Mouse (Mus musculus) limb, embryonic 14.5 days (tissue): ENCODE data around the gene Ranbp6. TPM values are rescaled to one million over a fixed set of nuclear protein-coding genes. Genes with fewer than 3 reads are reported as not detected.

Experiments
- ATAC-seq: fragments of 200-750 bp; cut with Nextera tagmentation; 2 replicates; pipeline ENCODE4 v1.8.0; 2017; ENCODE audit warnings: low read depth, moderate number of reproducible peaks, moderate TSS enrichment; ENCODE audit not compliant: low FRiP score
- DNase-seq: peaks from one replicate; pipeline ENCODE4 v3.0.0-alpha.2; 2015; ENCODE audit warnings: low spot score
- H3K27ac ChIP-seq: fragments of 300-500 bp; sonication (generic); replicated peaks from 2 replicates; pipeline ENCODE4 v1.5.1; 2014; ENCODE audit warnings: low read depth, mild to moderate bottlenecking, low read length, moderate library complexity, mixed read lengths
- H3K27me3 ChIP-seq: fragments of 300-500 bp; sonication (generic); 2 replicates; pipeline ENCODE4 v1.6.1; 2014; ENCODE audit warnings: low read length, mixed read lengths; ENCODE audit not compliant: control insufficient read depth, insufficient read depth
- H3K36me3 ChIP-seq: fragments of 300-500 bp; sonication (generic); 2 replicates; pipeline ENCODE4 v1.6.1; 2014; ENCODE audit warnings: mild to moderate bottlenecking, low read length, moderate library complexity, mixed read lengths; ENCODE audit not compliant: control insufficient read depth, insufficient read depth
- H3K4me1 ChIP-seq: fragments of 300-500 bp; sonication (generic); 2 replicates; pipeline ENCODE4 v1.6.1; 2014; ENCODE audit warnings: antibody characterized with exemption, low read length, mixed read lengths; ENCODE audit not compliant: control insufficient read depth, insufficient read depth
- H3K4me2 ChIP-seq: fragments of 300-500 bp; sonication (generic); replicated peaks from 2 replicates; pipeline ENCODE4 v1.6.1; 2014; ENCODE audit warnings: low read depth, mild to moderate bottlenecking, low read length, moderate library complexity; ENCODE audit not compliant: severe bottlenecking
- H3K4me3 ChIP-seq: fragments of 300-500 bp; sonication (generic); replicated peaks from 2 replicates; pipeline ENCODE4 v1.5.1; 2014; ENCODE audit warnings: low read length
- H3K9ac ChIP-seq: fragments of 300-500 bp; sonication (generic); 2 replicates; pipeline ENCODE4 v1.6.1; 2014; ENCODE audit warnings: mild to moderate bottlenecking, low read depth, low read length, moderate library complexity; ENCODE audit not compliant: severe bottlenecking
- H3K9me3 ChIP-seq: fragments of 300-500 bp; sonication (generic); 2 replicates; pipeline ENCODE4 v1.6.1; 2016; ENCODE audit warnings: low read length; ENCODE audit not compliant: control insufficient read depth
- POLR2A ChIP-seq: fragments of 200-500 bp; IDR thresholded peaks from 2 replicates; pipeline ENCODE4 v1.8.0; 2012; ENCODE audit warnings: inconsistent platforms, mild to moderate bottlenecking, moderate library complexity, borderline replicate concordance; ENCODE audit not compliant: insufficient read depth, insufficient read length; ENCODE audit errors: extremely low read depth
- WGBS: fragments of 180-500 bp; shearing (Covaris S2); extraction: QIAGEN DNeasy Blood & Tissue Kit; methylation state at CpG from one replicate; pipeline ENCODE4 v1.1.7; 2014; 5-methylcytosine and 5-hydroxymethylcytosine counted together
- polyA plus RNA-seq, 2 experiments: library from polyadenylated mRNA; depleted of rRNA in 1 of 2; stranded (reverse) in 1 of 2; unstranded in 1 of 2; fragments of >200 nt; fragmentation: Nextera tagmentation in 1 of 2; extraction: Ambion mirVana in 1 of 2; gene quantifications; 2 replicates each; pipeline versions ENCODE4 v1.2.1 to v1.2.3; 2012 to 2014

Gene Ranbp6
- polyA plus RNA-seq, 2 experiments = 8.0 to 20.5 TPM

DNA sequence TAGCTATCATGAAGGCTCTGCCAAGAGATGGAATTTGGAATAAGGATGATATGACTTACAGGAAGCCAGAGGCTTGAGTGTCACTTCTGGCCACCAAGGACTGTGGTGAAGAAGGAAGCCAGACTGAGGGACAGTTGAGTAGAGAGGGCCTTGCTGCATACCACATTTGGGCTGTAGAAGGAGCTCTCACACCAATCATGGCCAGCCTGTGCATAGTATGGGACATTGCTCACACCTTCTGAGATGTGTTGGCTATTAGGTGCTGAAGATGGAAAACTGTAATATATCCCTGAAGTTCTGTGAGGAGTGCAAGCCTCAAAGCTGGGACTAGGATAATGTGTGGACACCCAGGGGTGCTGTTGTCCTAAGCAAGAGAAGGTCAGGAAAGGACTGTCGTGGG is 13.9 kb upstream of the Ranbp6 start:
- Histone ChIP-seq H3K4me3 (no peak overlapping the region), H3K9me3 (no peaks in the 10 kb centered on the region), H3K27ac (no peak overlapping the region), H3K4me2 (no peak overlapping the region), H3K4me1 (no peaks in the 10 kb centered on the region), H3K9ac (no peak overlapping the region), H3K36me3 (no peaks in the 10 kb centered on the region), H3K27me3 (no peaks in the 10 kb centered on the region)
- DNase-seq = peak; percentile 32
- ATAC-seq = 0 out of 2 replicates have a peak, but pooled peaks have one; percentile 72
- TF ChIP-seq POLR2A = no peak
- WGBS = 85% methylated on average over 1 of the region's 1 CpGs

DNA sequence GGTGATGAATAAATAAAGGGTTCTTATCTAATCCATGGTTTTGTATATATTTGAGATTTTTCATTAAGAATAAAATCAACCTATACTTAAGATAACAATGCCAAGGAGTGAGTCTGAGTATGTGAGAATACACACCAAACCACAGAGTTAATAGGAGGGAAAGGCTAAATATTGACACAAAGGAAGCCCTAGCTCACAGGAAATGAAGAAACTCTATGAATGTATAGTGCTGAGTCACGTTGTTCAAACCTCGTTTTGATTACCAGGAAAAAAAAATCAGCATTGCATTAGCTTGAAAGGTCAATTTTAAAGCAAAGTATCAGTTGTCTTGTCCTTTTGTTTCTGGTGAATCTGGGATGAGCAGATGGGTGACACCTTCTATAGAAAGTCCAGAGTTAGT is 12.2 kb upstream of the Ranbp6 start:
- Histone ChIP-seq H3K4me3 (no peak overlapping the region), H3K36me3 (no peaks in the 10 kb centered on the region), H3K9ac (no peak overlapping the region), H3K9me3 (no peaks in the 10 kb centered on the region), H3K27me3 (no peaks in the 10 kb centered on the region), H3K27ac (no peak overlapping the region), H3K4me1 (no peaks in the 10 kb centered on the region), H3K4me2 (no peak overlapping the region)
- no peak for ATAC-seq
- WGBS = 66% methylated on average over 2 of the region's 2 CpGs
- no peak for TF ChIP-seq POLR2A
- no peak for DNase-seq

DNA sequence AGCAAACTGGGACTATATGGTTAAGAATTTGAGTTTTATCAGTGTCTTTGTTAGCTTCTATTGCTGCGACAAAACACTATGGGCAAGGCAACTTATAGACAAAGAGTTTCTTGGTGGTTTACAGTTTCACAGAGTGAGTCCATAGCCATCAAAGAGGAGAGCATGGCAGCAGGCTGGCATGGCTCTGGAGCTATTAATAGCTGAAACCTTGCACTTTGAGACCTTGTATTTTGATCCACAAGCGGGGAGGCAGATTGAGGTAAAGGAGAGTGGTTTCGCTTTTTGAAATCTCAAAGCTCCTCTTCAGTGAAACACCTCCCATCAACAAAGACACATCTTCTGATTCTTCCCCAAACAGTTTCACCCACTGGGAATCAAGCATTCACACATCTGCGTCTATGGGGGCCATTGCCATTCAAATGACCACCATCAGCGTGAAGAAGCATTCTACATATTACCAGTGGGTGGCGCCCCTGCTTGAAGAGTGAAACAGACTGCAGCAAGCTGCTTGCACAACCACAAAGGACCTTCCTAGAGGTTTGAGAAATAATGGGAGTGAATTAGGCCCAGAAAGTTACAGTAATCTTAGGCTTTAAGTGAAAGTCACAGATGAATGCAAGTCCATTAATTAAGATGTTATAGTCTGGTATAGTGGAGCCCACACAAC is 11.4 kb upstream of the Ranbp6 start:
- no peak overlapping the region for H3K4me3 ChIP-seq
- WGBS = 45% methylated on average over 6 of the region's 6 CpGs

DNA sequence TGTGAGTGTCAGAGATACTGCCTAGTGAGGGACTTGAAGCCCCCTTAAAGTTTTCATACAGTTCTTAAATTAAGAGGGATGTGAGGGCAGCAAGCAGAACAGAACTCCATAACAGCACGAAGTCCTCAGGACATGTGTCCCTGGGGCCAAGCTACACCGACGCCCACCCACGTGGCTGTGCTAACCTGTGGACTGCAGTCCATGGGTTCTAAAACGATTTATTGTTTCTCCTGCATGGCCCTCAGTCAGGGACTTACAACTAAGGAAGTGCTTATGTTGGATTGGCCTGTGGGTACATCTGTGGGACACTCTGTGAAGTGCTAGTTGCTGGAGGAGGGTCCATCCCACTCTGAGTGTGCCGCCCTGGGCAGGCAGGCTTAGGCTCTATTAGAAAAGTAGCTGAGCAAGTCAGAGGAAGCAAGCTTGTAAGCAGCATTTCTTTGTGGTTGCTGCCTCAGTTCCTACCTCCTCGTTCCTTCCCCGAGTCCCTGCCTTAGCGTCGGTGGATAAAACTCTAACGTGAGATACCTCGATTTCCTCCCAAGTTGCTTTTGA is 10.8 kb upstream of the Ranbp6 start:
- Histone ChIP-seq H3K9ac (no peak overlapping the region), H3K4me1 (no peaks in the 10 kb centered on the region), H3K9me3 (no peaks in the 10 kb centered on the region), H3K36me3 (no peaks in the 10 kb centered on the region), H3K4me2 (no peak overlapping the region), H3K27me3 (no peaks in the 10 kb centered on the region), H3K4me3 (no peak overlapping the region), H3K27ac (no peak overlapping the region)
- 63% methylated on average over 12 of the region's 12 CpGs for WGBS
- TF ChIP-seq POLR2A = no peak
- no peak for ATAC-seq
- no peak for DNase-seq

More for the DNA sequence above, 11.4 kb upstream of the Ranbp6 start:
- H3K4me1 ChIP-seq = no peaks in the 10 kb centered on the region
- ATAC-seq (no peak), DNase-seq (no peak)
- H3K27me3 ChIP-seq = no peaks in the 10 kb centered on the region
- no peak overlapping the region for H3K4me2 ChIP-seq
- no peak overlapping the region for H3K9ac ChIP-seq
- no peak overlapping the region for H3K27ac ChIP-seq
- H3K36me3 ChIP-seq = no peaks in the 10 kb centered on the region
- TF ChIP-seq POLR2A = no peak
- H3K9me3 ChIP-seq = no peaks in the 10 kb centered on the region

DNA sequence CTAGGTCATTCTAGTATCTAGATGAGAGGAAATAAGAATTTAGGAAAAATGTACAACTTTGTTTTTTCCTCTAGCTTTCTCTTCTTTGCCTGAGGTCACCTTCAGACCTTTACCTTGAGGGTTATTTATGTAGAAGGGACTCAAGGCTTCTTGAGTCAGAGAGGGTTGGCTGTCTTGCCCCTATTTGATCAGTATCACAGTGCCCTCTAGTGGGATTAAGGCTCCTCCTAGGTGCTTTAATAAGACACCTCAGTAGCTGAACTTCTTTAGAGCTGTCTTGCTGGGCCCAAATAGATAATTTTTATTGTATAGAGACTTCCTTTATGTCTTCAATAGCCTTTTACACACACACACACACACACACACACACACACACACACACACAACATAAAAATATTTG is 8.2 kb upstream of the Ranbp6 start:
- Histone ChIP-seq H3K9ac (no peak overlapping the region), H3K27me3 (no peaks in the 10 kb centered on the region), H3K4me2 (no peak overlapping the region), H3K36me3 (no peaks in the 10 kb centered on the region), H3K4me1 (no peaks in the 10 kb centered on the region), H3K9me3 (no peaks in the 10 kb centered on the region), H3K27ac (no peak overlapping the region), H3K4me3 (no peak overlapping the region)
- DNase-seq = peak; percentile 69
- no peak for TF ChIP-seq POLR2A
- no peak for ATAC-seq
